Mouse (Mus musculus) CD4-positive helper T cell, adult 2 months (primary cell): ENCODE data around the gene Cap1.

Experiments
- DNase-seq: peaks from one replicate; pipeline ENCODE4 v3.0.0-alpha.2; 2012; ENCODE audit warnings: low read depth, missing footprints, low spot score

Cap1 gene

DNA sequence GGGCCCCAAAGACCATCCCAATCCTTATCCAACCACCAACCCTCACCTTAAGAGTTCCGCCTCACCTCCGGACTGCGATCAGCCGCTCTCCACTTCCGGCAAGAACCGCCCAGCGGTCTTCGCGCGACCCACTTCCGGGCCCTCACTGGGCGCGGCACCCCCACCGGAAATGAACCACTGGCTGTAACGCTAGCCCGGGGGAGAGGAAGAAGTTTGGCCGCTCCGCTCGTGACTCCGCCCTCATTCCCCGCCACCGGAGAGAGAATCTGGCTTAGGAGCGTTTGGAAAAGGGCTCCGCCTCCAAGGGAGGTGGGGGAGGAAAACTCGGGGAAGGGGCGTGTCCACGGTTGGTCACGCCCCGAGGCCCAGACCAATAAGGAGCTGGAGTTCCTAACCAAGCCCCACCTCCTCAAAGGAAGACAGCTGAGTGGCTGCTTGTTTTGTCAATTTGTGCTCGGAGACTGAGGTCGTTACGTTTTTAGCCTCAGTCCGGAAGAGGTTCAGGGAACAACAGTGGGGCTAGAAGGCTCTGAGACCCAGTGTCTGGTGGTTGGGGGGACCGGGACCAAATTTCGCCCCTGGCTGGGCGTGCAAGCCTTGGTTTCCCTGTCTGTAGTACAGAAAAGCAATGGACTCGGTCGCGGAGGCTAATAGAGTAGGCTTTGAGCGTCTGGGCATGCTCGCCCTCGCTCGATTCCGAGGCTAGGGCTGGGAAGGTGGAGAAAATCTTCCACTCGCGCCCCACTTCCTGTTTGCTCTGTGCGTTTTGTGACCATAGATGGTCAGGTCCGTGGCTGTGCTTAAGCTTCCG is at the start of gene Cap1:
Cap1 (minus strand) TSS at position 289 of the 811 bp plus-strand sequence.
- DNase-seq: peak; percentile 98

DNA sequence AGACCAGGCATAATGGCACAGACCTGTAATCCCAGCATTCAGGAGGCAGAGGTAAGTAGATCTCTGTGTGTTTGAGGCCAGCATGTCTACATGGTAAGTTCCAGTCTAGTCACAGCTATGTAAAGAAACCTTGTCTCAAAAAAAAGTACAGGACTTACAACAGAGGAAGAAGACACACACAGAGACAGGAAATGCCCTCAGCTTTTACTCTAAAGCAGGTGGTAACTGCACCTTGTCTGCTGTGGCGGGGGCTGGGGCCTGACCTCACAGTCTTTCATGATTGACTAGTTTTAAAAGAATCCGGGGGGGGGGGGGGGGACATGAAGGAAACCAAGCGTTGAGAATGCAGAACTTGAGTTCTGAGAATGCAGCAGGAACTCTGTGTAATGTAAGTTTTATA is 48.0 kb upstream of the Cap1 start:
- peak; percentile 84 for DNase-seq

DNA sequence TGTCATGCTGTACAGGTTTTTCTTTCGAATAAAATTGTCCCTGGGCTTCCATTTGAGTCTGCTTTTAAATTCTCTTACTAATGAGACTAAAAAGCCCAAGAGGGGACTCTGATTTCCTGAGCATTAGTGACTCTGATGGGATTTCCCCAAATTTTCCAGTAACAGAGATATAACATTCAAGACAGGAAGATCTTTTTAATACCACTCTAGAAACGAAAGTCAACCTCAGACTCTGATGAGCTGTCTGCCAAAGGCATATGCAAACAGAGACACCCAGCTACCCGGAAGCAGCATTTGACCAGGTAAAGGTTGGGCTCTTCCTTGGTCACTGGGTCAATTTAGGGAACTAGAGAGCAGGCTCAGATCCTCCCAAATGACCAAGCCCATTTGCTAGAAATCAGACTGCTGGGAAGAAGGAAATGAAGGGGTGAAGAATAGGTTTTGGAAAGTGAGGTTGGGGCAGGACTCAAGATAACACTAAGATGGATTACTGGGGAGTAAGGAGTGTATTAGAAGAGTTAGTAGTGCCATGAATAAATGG is 47.3 kb upstream of the Cap1 start:
- DNase-seq: peak; percentile 71

DNA sequence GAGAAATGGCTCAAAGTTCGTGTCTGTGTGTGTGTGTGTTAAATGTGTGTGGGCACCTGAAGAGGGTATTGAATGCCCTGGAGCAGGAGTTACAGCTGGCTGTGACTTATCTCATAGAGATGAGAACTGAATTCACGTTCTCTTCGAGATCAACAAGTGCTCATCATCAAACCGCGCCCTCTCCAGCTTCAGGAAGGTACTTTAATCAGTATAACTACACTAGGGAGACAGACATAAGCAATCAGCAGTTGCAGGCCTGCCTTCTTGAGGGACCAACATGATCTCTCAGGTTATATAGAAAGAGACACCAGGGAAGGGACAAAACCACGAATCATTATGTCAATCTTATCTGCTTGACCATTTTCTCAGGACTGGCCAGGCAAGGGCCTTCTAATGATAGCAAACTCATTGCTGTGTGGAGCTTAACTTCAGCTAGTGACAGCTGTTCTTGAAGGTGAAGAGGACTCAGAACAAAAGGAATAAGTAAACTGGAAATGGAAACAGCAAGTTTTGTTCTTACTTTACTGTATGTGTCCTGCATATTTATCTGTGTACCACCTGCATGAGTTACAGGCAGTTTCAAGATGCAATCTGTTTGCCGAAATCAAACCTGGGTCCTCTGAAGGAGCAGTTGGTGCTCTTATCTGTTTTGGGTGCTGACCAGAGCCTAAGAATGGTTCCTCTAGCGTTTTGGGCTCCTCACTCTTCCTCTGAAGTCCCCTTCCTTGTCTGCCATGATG is 46.6 kb upstream of the Cap1 start:
- peak; percentile 72 for DNase-seq

DNA sequence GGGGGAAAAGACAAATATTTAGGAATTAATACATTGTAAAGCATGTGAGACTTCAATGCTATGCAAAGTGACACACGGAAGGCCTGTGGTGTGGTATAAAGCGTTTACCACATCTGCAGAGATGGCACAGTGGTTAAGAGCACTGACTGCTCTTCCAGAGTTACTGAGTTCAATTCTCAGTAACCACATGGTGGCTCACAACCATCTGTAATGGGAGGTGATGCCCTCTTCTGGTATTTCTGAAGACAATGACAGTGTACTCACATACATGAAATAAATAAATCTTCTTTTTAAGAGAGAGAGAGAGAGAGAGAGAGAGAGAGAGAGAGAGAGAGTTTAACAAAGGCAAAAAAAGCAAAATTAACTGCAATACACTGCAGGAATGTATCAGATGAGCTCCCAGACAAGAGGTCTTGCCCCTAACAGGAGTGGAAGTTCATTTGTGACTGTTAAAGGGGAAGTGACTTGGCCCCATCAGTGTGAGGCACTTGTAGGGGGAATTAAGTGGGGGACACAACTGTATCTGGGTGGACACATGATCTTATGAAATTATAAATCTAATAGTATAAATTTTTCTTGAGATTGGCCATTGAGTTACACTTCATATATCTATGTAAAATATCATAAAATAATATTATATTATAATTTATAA is 45.2 kb upstream of the Cap1 start:
- no peak for DNase-seq

DNA sequence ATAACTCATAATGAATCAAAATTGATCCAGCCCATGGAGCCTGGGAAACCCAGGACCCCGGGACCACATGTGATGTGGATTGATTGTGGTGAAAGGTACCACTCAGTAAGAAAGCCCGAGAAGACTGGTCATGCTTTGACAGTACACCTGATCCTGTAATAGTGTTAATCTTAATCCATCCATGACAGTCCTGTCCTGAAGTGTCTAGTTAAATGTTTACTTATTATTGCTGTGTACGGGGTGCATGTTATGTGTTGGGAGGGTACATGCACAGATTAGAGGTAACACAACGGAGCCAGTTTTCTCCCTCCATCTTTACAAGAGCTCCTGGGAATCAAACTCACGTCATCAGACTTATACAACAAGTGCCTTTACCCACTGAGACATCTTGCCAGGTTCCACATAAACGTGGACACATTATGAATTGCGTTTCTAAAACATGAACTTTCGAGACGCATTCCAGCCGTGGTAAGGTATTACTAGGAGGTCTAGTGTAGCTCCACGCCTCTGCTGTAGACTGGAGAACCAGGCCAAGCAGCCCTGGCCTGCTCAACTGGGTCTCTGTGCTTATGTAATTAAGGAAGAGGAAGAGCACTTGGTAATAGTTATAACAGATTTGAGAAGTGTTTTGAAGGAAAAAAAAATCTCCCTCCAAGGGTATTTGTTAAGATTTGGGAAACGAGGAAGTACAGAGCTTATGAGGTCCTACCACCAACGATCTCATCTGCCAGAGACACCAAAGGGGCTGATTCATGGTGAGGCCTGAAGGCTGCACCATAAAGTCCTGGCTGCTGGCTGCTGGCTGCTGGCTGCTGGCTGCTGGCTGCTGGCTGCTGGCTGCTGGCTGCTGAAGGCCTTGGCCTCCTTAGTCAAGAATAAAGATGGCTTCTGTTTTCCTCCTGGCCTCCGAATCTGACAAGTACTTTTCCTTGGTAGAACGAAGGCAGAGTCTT is 37.8 kb upstream of the Cap1 start:
- DNase-seq: no peak

DNA sequence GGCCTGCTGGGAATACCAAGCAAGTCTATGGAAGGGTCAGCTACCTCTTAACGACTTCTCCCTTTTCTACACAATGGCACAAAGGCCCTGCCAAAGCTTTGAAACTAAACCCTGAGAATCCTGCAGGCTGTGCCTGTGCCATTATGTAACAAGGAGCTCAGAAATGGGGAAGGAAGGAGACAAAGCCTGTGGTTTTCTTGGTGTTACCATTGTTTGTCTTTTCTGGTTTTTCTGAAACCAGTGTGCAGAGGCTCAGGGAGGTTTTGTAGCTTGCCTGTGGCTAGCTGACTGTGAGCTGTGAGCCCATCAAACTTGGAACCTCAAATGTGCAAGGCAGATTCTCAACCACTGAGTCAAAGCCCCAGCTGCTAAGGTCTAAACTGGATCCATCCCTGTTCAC is 37.0 kb upstream of the Cap1 start:
- no peak for DNase-seq

DNA sequence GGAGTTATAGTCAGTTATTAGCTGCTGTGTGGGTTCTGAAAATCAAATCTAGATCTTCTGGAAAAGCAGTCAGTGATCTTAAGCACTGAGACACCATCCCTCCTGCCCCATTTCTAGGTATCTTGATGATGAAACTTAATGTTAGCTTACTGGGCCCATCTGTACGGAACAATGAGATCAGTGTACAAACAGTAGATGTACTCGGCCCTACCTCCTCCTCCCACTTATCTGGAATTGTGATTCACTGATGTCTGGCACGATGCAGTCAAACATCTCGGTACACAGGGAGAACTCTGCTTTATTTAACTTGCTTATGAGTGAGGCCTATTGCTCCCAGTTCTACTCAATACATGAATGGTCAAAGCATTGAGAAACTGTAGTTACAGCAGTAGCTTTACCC is 30.1 kb upstream of the Cap1 start:
- DNase-seq: no peak

DNA sequence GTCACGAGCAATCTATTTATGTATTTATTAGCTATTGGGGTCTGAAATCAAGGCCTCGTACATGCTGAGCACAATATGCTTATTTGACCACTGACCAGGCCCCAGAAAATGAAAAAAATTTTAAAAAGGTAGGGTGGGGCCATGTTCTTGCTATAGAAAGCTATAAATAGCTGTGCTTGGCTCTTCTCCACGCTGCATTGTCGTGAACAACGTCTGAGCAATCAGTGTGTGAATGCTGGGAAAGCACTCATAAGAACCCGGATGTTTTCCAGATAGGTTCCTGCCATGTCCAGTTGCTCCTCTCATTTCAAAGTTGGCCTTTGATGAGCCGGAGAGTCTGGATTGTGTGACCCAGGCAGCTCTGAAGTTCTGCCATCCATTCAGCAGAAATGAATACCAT is 28.3 kb upstream of the Cap1 start:
- no peak for DNase-seq

DNA sequence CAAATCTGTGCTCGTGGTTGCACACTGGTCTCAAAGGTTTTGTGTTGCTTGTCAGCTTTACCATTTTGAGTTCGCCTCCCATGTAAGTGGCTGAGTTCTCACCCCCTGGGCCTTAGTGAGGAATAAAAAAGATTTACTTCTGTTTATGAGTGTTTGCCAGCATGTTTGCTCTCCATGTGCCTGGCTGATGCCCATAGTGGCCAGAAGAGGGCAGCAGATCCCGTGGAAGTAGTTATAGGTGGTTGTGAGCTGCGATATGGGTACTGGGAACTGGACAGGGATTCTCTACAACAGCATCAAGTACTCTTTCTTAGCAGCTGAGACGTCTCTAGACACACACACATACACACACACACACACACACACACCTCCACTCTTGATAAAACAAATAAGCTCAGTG is 26.8 kb upstream of the Cap1 start:
- peak; percentile 30 for DNase-seq

DNA sequence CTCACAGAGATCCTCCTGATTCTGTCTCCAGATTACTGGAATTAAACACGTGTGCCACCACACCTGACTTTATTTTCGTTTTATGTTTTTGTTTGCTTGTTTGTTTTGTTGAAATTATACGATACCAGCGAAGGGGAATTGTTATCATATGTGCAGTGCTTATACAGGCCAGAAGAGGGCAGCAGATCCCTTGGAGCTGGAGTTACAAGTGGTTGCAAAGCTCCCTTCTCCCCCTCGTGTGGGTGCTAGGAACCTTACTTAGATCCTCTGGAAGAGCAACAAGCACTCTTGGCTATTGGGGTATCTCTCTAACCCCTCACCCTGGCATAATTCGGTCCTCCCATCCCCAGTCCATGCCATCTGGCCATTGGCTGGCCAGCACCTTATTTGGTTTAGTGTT is 24.7 kb upstream of the Cap1 start:
- peak; percentile 50 for DNase-seq

DNA sequence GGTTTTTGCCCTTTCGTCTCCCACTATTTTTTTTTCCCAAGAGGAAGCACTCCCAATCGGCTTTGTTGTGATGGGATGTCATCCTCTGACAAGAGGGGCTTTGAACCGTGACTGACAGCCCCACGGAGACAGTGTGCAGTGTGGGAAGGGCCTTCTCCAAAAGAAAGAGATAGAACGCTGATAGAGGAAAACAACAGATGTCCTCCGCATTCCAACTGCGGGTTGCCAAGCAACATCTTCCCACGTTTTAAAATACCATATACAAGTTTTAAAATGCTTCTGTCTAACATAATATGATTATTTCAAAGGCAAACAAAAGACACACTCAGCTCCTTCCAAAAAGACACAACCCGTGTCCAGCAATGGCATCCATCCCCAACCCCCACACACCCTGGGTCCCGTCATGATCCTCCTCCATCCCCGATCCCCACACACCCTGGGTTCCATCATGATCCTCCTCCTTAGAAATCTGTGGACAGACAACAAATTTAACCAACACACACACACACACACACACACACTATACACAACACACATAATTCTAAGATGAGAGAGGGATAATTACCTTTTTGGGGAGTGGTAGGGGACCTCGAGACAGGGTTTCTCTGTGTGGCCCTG is 23.8 kb upstream of the Cap1 start:
- DNase-seq: no peak

DNA sequence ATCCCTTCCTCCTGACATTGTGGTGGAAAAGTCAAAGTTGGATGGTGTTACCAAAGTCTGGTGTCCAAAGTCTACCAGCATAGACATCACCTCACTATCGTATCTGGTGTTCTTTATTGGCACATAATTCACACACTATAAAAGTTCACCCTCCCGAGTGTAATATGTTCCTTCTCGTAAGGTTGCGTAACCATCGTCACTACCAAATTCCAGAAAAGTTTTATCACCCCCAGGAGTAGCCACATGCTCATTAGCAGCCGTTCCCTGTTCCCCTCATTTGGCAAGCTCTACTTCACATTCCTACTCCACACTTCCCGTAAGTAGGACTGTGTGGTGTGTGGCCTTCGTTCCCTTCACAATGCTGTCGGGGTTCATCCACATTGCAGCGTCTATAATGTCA is 19.5 kb upstream of the Cap1 start:
- DNase-seq: no peak

DNA sequence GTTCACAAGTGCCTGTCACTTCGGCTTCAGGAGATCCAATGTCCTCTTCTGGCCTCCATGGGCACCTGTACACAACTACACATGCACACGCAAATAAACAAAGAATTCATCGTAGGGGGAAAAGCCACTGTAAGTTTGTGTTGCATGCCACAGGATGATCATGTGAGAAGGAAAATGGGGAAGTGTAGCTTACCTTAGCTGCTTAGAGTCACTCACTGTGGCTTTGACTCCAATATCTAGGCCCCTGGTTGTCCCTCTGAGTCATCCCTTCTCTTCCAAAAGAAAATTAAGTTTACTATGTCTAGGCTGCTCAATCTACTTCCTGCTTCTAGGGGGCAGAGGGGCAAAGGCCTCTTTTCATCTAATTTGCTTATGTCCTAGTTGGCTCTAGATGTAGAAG is 17.9 kb upstream of the Cap1 start:
- DNase-seq: no peak

DNA sequence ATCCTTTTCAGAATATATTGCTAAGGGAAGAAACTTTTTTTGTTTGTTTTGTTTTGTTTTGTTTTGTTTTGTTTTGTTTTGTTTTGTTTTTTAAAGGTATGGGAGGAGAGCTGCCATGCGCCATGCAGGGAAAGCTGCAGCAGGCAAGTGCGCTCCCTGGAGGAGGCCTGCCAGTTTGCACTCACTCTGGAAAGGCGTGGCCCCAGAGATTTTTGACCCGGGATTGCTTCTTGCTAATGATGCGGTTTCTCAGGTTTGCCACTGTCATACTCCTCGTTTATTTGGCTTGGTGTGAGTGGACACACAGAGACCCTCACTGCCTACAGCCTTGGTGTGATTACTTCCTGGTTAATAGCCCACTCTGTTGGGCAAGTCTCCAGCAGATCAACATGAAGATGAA is 16.3 kb upstream of the Cap1 start:
- no peak for DNase-seq

DNA sequence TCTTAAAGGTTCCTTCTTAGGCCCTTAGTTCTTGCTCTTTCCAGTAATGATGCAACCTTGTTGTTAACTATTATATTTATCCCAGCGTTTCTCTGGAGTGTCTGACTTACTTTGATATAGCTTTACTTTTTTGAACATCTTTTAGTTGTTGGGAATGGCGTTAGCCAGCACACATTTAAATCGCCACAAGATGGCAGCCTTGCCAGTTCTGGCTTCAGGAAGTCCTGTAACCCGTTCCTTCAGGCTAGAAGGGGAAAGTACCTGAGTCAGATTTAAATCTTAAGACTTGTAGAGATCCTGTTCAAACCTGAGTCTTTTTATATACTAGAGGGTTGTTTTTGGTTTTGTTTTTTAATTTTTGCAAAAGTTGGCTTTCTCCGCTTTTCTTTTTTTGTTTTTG is 12.5 kb upstream of the Cap1 start:
- peak; percentile 81 for DNase-seq

DNA sequence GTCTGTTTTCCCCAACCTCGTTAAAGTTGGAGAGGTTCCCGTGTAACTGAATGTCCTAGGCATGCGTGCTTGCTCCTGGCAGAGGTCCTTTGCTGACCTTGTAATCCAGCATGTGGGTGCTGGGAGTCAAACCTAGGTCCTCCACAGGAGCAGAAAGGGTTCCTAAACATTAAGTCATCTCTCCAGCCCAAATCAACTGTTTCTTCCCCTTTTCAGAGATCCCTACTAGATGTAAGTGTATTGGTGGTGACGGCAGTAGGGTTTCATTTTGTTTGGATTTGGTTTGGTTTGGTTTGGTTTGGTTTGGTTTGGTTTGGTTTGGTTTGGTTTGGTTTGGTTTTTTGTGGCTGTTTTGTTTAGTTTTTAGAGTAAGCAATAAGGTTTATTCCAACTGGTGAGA is 11.9 kb upstream of the Cap1 start:
- DNase-seq: no peak

DNA sequence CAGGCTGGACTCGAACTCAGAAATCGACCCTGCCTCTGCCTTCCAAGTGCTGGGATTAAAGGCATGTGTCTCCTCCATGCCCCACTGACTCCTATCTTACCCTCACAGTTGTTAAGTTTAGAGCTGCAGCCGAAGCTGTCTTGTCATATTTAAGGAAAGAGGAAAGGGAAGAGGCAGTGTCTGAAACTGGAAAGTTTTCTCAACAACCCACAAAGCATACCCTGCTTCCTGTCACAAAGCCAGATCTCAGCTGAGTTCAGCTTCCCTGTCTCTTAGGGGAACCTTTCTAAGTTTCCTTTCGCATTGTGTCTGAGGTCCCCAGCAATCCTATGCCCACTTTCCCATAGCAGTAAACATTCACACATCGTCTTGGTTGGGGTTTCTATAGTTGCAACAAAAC is 6.3 kb upstream of the Cap1 start:
- DNase-seq: no peak

DNA sequence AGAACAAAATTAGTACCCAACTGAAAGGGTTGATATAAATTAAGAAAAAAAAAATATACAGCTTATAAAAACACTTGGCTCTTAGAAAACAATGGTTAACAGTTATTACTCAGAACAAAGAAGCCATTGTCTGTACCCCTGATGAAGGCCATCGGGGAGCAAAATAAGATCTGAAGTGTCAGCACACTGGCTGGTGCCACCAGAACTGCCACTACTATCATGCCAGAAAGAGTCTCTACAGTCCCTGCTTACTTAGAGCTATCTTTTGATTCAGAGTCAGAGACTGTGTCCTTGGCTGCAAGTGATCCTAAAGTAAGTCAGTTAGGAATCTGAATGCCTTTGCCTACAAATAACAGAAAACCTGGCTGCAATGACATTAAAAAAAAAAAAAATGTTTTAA is 5.7 kb upstream of the Cap1 start:
- DNase-seq: no peak

DNA sequence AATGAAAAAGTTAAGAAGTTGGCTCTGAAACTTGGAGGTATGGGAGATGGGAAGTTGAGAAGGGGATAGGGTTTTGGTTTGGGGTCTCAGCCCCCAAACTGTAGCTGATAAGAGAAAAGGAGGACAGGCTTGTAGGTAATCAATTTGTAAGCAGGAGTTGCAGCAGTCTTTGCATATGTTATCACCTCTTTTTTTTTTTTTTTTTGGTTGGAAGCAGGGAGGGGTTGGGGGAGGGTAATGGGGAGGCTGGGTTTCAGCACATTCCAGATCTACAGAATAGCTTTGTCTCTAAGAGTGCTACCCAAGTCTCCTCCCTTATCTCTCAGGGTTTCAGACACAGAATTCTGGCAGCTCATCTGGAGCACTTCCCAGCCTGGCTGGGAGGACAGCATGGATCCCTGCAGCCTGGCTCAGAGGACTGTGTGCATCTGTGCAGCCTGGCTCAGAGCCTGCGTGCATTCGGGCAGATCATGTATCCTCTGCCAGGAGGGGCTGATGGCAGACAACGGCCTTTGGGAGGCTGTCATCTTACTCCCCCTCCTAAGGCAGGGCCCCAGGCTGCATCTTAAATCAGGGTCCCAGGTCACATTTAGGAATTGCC is 5.1 kb upstream of the Cap1 start:
- no peak for DNase-seq
